Mouse (Mus musculus) monocyte, adult 5-6 weeks (primary cell): Measurements from ENCODE around the gene Dmrt3. TPM values are rescaled to one million over a fixed set of nuclear protein-coding genes. Genes with fewer than 3 reads are reported as not detected.

Source experiments
- ATAC-seq: fragments of 153-309, 156-312 bp; replicated peaks from 2 replicates; pipeline ENCODE4 v1.8.0; 2017; ENCODE audit warnings: mild to moderate bottlenecking; ENCODE audit not compliant: low TSS enrichment, insufficient number of reproducible peaks, severe bottlenecking, poor library complexity, low FRiP score
- total RNA-seq: library from RNA; stranded (forward); fragments of 200-1000, 200-491, 200-594 nt; gene quantifications from 3 replicates; pipeline ENCODE4 v1.2.3, GENCODE M21; 2017

The Dmrt3 gene
- total RNA-seq: not detected in 3 replicates

- no peak for ATAC-seq
Observed at GRCm38 (mm10) chr19:25610015-25610410, at the start of gene Dmrt3. Gene Dmrt3, plus strand, starts transcription at chr19:25610301.

- no peak for ATAC-seq
Observed at GRCm38 (mm10) chr19:25564430-25564829, 45.7 kb upstream of the Dmrt3 start.

- ATAC-seq: no peak
Observed at GRCm38 (mm10) chr19:25569778-25570177, 40.3 kb upstream of the Dmrt3 start.

- ATAC-seq: no peak
Observed at GRCm38 (mm10) chr19:25574431-25574830, 35.7 kb upstream of the Dmrt3 start.

- ATAC-seq: no peak
Observed at GRCm38 (mm10) chr19:25574981-25575814, 34.9 kb upstream of the Dmrt3 start.

GRCm38 (mm10) chr19:25578358-25578757 is 31.7 kb upstream of the Dmrt3 start:
- ATAC-seq: no peak

- ATAC-seq: no peak
Observed at GRCm38 (mm10) chr19:25579440-25579839, 30.7 kb upstream of the Dmrt3 start.

GRCm38 (mm10) chr19:25597717-25598232 is 12.3 kb upstream of the Dmrt3 start:
- ATAC-seq: no peak

- ATAC-seq: no peak
Observed at GRCm38 (mm10) chr19:25598626-25599025, 11.5 kb upstream of the Dmrt3 start.

GRCm38 (mm10) chr19:25601966-25602365 is 8.1 kb upstream of the Dmrt3 start:
- no peak for ATAC-seq

- no peak for ATAC-seq
Observed at GRCm38 (mm10) chr19:25607461-25608205, 2.5 kb upstream of the Dmrt3 start.

- no peak for ATAC-seq
Observed at GRCm38 (mm10) chr19:25608206-25608580, 1.9 kb upstream of the Dmrt3 start.

- ATAC-seq: no peak
Observed at GRCm38 (mm10) chr19:25608961-25609850, 895 bp upstream of the Dmrt3 start.

GRCm38 (mm10) chr19:25610411-25611111 is 460 bp downstream of the Dmrt3 start:
- ATAC-seq: no peak

GRCm38 (mm10) chr19:25611116-25611515 is 1.0 kb downstream of the Dmrt3 start:
- ATAC-seq: no peak

GRCm38 (mm10) chr19:25611876-25612805 is 2.0 kb downstream of the Dmrt3 start:
- ATAC-seq: no peak

- no peak for ATAC-seq
Observed at GRCm38 (mm10) chr19:25612806-25613295, 2.8 kb downstream of the Dmrt3 start.
